Mouse (Mus musculus) hindbrain, embryonic 15.5 days (tissue): ENCODE measurements at regions not wholly inside any gene's neighbourhood (a gene's known extent, or its start where the extent isn't known, plus 50 kb on each side); places are given as distances from the start of the nearest gene placed in this dataset.

Source experiments
- ATAC-seq: fragments of 200-750 bp; cut with Nextera tagmentation; 2 replicates; pipeline ENCODE4 v1.8.0; 2017; ENCODE audit warnings: low read depth, moderate number of reproducible peaks, moderate TSS enrichment; ENCODE audit not compliant: low FRiP score
- H3K27ac ChIP-seq: fragments of 300-500 bp; sonication (generic); replicated peaks from 2 replicates; pipeline ENCODE4 v1.5.1; 2015; ENCODE audit warnings: mild to moderate bottlenecking, inconsistent platforms
- H3K27me3 ChIP-seq: fragments of 300-500 bp; sonication (generic); 2 replicates; pipeline ENCODE4 v1.6.1; 2015; ENCODE audit warnings: control low read depth, inconsistent platforms
- H3K36me3 ChIP-seq: fragments of 300-500 bp; sonication (generic); 2 replicates; pipeline ENCODE4 v1.6.1; 2015; ENCODE audit warnings: control low read depth, inconsistent platforms
- H3K4me1 ChIP-seq: fragments of 300-500 bp; sonication (generic); replicated peaks from 2 replicates; pipeline ENCODE4 v1.6.1; 2015; ENCODE audit warnings: control low read depth, inconsistent platforms
- H3K4me2 ChIP-seq: fragments of 300-500 bp; sonication (generic); 2 replicates; pipeline ENCODE4 v1.6.1; 2015; ENCODE audit warnings: moderate library complexity, mild to moderate bottlenecking, inconsistent platforms
- H3K4me3 ChIP-seq: fragments of 300-500 bp; sonication (generic); 2 replicates; pipeline ENCODE4 v1.5.1; 2015; ENCODE audit warnings: mild to moderate bottlenecking, inconsistent platforms
- H3K9ac ChIP-seq: fragments of 300-500 bp; sonication (generic); 2 replicates; pipeline ENCODE4 v1.6.1; 2015; ENCODE audit warnings: inconsistent platforms
- H3K9me3 ChIP-seq: fragments of 300-500 bp; sonication (generic); 2 replicates; pipeline ENCODE4 v1.6.1; 2016; ENCODE audit warnings: control low read depth, inconsistent platforms
- WGBS: fragments of 180-500 bp; shearing (Covaris S2); methylation state at CpG from one replicate; pipeline ENCODE4 v1.1.7; 2015; 5-methylcytosine and 5-hydroxymethylcytosine counted together

- Histone ChIP-seq H3K27me3 (no peaks in the 10 kb centered on the region), H3K36me3 (no peaks in the 10 kb centered on the region), H3K4me2 (no peak overlapping the region), H3K9ac (no peak overlapping the region), H3K4me3 (no peak overlapping the region), H3K27ac (no peak overlapping the region), H3K9me3 (no peaks in the 10 kb centered on the region), H3K4me1 (no peaks in the 10 kb centered on the region)
- no peak for ATAC-seq
Measured at GRCm38 (mm10) chr1:111699030-111699732, 165.5 kb downstream of the Dsel start.

- no peaks in the 10 kb centered on the region for H3K27me3 ChIP-seq
- no peak overlapping the region for H3K9ac ChIP-seq
- no peak for ATAC-seq
- H3K4me2 ChIP-seq: no peak overlapping the region
- no peaks in the 10 kb centered on the region for H3K4me1 ChIP-seq
- H3K36me3 ChIP-seq: no peaks in the 10 kb centered on the region
- no peak overlapping the region for H3K4me3 ChIP-seq
- WGBS: 98% methylated on average over 1 of the region's 1 CpGs
- H3K9me3 ChIP-seq: no peaks in the 10 kb centered on the region
- no peak overlapping the region for H3K27ac ChIP-seq
Measured at GRCm38 (mm10) chr1:111660950-111661349, 203.8 kb downstream of the Dsel start.

- H3K36me3 ChIP-seq: no peaks in the 10 kb centered on the region
- H3K9ac ChIP-seq: no peak overlapping the region
- no peak overlapping the region for H3K27ac ChIP-seq
- ATAC-seq: peak; percentile 48; the same call in 1 of the 2 replicates
- no peaks in the 10 kb centered on the region for H3K9me3 ChIP-seq
- no peak overlapping the region for H3K4me3 ChIP-seq
- WGBS: 6% methylated on average over 2 of the region's 2 CpGs
- no peak overlapping the region for H3K4me2 ChIP-seq
- no peaks in the 10 kb centered on the region for H3K27me3 ChIP-seq
- H3K4me1 ChIP-seq: no peaks in the 10 kb centered on the region
Measured at GRCm38 (mm10) chr1:111660099-111660670, 204.5 kb downstream of the Dsel start.

- no peaks in the 10 kb centered on the region for H3K36me3 ChIP-seq
- no peaks in the 10 kb centered on the region for H3K27me3 ChIP-seq
- ATAC-seq: peak; percentile 94
- H3K4me3 ChIP-seq: no peak overlapping the region
- no peak overlapping the region for H3K9ac ChIP-seq
- WGBS: 51% methylated on average over 3 of the region's 3 CpGs
- H3K27ac ChIP-seq: no peak overlapping the region
- H3K9me3 ChIP-seq: no peaks in the 10 kb centered on the region
- H3K4me1 ChIP-seq: no peaks in the 10 kb centered on the region
- H3K4me2 ChIP-seq: peak overlapping the region; percentile 26; the same call in 1 of the 2 replicates
Measured at GRCm38 (mm10) chr1:111633860-111634460, 230.8 kb downstream of the Dsel start.
